Mouse (Mus musculus) heart, embryonic 12.5 days (tissue): ENCODE measurements at regions not wholly inside any gene's neighbourhood (a gene's known extent, or its start where the extent isn't known, plus 50 kb on each side); places are given as distances from the start of the nearest gene placed in this dataset.

Source experiments
- ATAC-seq: fragments of 200-750 bp; cut with Nextera tagmentation; 2 replicates; pipeline ENCODE4 v1.8.0; 2017; ENCODE audit warnings: moderate TSS enrichment, moderate library complexity; ENCODE audit not compliant: insufficient number of reproducible peaks, low FRiP score
- H3K27ac ChIP-seq: fragments of 300-500 bp; sonication (generic); 2 replicates; pipeline ENCODE4 v1.5.1; 2016; ENCODE audit warnings: mild to moderate bottlenecking, moderate library complexity; ENCODE audit not compliant: poor library complexity, severe bottlenecking
- H3K27me3 ChIP-seq: fragments of 300-500 bp; sonication (generic); replicated peaks from 2 replicates; pipeline ENCODE4 v1.6.1; 2016; ENCODE audit warnings: mild to moderate bottlenecking, moderate library complexity
- H3K36me3 ChIP-seq: fragments of 300-500 bp; sonication (generic); 2 replicates; pipeline ENCODE4 v1.6.1; 2016; ENCODE audit warnings: mild to moderate bottlenecking, moderate library complexity
- H3K4me1 ChIP-seq: fragments of 300-500 bp; sonication (generic); replicated peaks from 2 replicates; pipeline ENCODE4 v1.6.1; 2016; ENCODE audit warnings: mild to moderate bottlenecking
- H3K4me2 ChIP-seq: fragments of 300-500 bp; sonication (generic); 2 replicates; pipeline ENCODE4 v1.6.1; 2016; ENCODE audit warnings: mild to moderate bottlenecking, moderate library complexity
- H3K4me3 ChIP-seq: fragments of 300-500 bp; sonication (generic); 2 replicates; pipeline ENCODE4 v1.5.1; 2016; ENCODE audit warnings: mild to moderate bottlenecking
- H3K9ac ChIP-seq: fragments of 300-500 bp; sonication (generic); 2 replicates; pipeline ENCODE4 v1.6.1; 2016; ENCODE audit warnings: mild to moderate bottlenecking, moderate library complexity
- H3K9me3 ChIP-seq: fragments of 300-500 bp; sonication (generic); replicated peaks from 2 replicates; pipeline ENCODE4 v1.6.1; 2016; ENCODE audit warnings: mild to moderate bottlenecking, moderate library complexity
- WGBS: fragments of 180-500 bp; shearing (Covaris S2); methylation state at CpG from one replicate; pipeline ENCODE4 v1.1.7; 2016; 5-methylcytosine and 5-hydroxymethylcytosine counted together

- H3K4me2 ChIP-seq = no peak overlapping the region
- H3K27ac ChIP-seq = no peak overlapping the region
- H3K4me3 ChIP-seq = no peak overlapping the region
- no peaks in the 10 kb centered on the region for H3K9me3 ChIP-seq
- no peak overlapping the region for H3K9ac ChIP-seq
- H3K4me1 ChIP-seq = no peaks in the 10 kb centered on the region
- H3K36me3 ChIP-seq = no peaks in the 10 kb centered on the region
- ATAC-seq = no peak
- no peaks in the 10 kb centered on the region for H3K27me3 ChIP-seq
These were observed 217.8 kb downstream of the Rsl24d1 start for GRCm38 (mm10) chr9:73331066-73331465.

DNA sequence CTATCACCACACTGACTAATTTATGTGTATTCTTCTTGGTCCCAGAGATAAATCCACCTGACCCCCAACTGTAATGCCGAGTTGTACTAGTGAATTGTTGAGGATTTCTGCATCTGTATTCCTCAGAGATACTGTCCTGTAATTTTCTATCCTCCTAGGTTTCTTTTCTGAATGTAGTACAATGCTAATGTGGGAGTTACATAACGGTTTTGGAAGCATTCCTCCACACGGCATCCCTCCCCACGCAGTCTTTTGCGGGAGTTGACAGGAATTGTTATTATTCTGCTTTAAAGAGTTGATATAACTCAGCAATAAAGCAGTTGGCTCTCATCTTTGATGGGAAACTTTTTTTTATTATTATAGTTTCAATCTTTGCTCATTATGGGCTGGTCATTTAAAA lies 222.8 kb downstream of the Rsl24d1 start:
- no peaks in the 10 kb centered on the region for H3K4me1 ChIP-seq
- H3K27me3 ChIP-seq = no peaks in the 10 kb centered on the region
- no peaks in the 10 kb centered on the region for H3K36me3 ChIP-seq
- no peak overlapping the region for H3K27ac ChIP-seq
- peaks cover 5% of the 10 kb centered on the region; the same call in 1 of the 2 replicates for H3K9me3 ChIP-seq
- no peak for ATAC-seq
- no peak overlapping the region for H3K9ac ChIP-seq
- H3K4me2 ChIP-seq = no peak overlapping the region
- H3K4me3 ChIP-seq = no peak overlapping the region
- 77% methylated on average over 5 of the region's 5 CpGs for WGBS

GRCm38 (mm10) chr9:73337045-73337740 lies 224.0 kb downstream of the Rsl24d1 start:
- Histone ChIP-seq H3K9me3 (peaks cover 14% of the 10 kb centered on the region), H3K36me3 (no peaks in the 10 kb centered on the region), H3K4me3 (no peak overlapping the region), H3K27ac (no peak overlapping the region), H3K27me3 (no peaks in the 10 kb centered on the region), H3K4me2 (no peak overlapping the region), H3K4me1 (no peaks in the 10 kb centered on the region), H3K9ac (no peak overlapping the region)
- 51% methylated on average over 2 of the region's 2 CpGs for WGBS
- no peak for ATAC-seq

- no peaks in the 10 kb centered on the region for H3K9me3 ChIP-seq
- no peak for ATAC-seq
- no peak overlapping the region for H3K4me3 ChIP-seq
- no peak overlapping the region for H3K27ac ChIP-seq
- H3K4me1 ChIP-seq = no peaks in the 10 kb centered on the region
- no peaks in the 10 kb centered on the region for H3K36me3 ChIP-seq
- no peak overlapping the region for H3K9ac ChIP-seq
- H3K27me3 ChIP-seq = no peaks in the 10 kb centered on the region
- no peak overlapping the region for H3K4me2 ChIP-seq
- WGBS = 72% methylated on average over 5 of the region's 5 CpGs
These were observed 242.7 kb downstream of the Rsl24d1 start for GRCm38 (mm10) chr9:73355876-73356275.

DNA sequence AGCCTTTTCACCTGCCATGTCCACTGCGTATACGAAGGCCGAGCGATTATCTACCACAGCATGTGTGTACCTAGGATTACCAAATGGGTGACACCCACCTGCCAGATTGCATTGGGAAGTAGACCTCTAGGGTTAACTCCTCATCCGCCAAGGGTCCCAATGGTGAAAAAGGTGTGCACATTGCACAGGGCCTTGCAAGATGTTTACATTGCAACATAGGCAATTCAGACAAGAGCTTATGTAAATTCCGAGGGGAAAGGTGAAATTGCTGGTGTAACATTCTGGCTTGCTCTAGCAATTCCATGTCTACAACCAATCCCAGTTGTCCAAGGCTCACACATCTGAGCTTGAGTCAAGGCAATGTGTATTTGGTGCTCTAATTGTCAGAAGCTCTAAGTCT lies 245.7 kb downstream of the Rsl24d1 start:
- no peaks in the 10 kb centered on the region for H3K27me3 ChIP-seq
- 86% methylated on average over 6 of the region's 6 CpGs for WGBS
- H3K4me1 ChIP-seq = no peaks in the 10 kb centered on the region
- no peak for ATAC-seq
- H3K9ac ChIP-seq = no peak overlapping the region
- H3K27ac ChIP-seq = no peak overlapping the region
- H3K9me3 ChIP-seq = no peaks in the 10 kb centered on the region
- H3K4me3 ChIP-seq = no peak overlapping the region
- H3K36me3 ChIP-seq = no peaks in the 10 kb centered on the region
- no peak overlapping the region for H3K4me2 ChIP-seq

DNA sequence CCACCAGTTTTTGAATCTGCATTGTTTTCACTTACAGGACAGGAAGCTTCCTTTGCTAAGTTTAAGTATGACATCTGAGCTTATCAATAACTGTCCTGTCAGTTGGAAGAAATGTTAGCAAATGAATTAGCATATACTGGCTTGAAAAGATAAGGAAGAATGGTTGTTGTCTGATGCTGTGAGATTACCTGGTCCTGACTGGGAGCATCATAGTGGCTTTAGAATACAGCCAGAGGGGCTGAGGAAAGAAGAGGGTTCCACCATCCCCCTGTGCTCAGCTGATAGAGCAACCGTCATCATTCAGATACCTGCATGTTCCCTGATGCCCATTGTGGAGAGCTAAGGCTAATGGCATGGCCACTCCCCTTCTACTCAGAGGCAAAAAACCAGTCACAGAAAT lies 267.5 kb downstream of the Rsl24d1 start:
- 0 out of 2 replicates have a peak, but pooled peaks cover 5% of the 10 kb centered on the region for H3K9me3 ChIP-seq
- 65% methylated on average over 1 of the region's 1 CpGs for WGBS
- no peak overlapping the region for H3K9ac ChIP-seq
- no peaks in the 10 kb centered on the region for H3K27me3 ChIP-seq
- no peak overlapping the region for H3K27ac ChIP-seq
- no peak overlapping the region for H3K4me3 ChIP-seq
- ATAC-seq = no peak
- no peak overlapping the region for H3K4me2 ChIP-seq
- no peaks in the 10 kb centered on the region for H3K4me1 ChIP-seq
- no peaks in the 10 kb centered on the region for H3K36me3 ChIP-seq

DNA sequence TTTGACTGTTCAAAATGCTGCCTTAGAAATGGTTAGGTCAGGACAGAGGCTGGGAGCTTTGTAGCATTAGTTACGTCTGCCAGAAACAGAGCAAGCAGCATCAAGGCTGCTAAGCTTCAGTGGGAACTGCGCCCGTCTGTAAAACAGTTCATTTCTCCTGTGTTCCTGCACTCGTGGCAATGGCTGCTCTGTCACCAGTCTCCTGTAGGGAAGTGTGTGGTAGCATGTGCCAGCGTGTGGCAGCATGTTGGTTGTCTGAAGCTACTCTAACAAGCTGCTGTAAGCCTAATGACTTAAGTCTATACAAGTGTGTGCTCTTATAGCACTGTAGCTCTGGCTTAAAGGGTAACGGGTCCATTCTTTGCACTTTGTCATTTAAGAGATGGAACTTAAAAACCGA lies 278.8 kb downstream of the Rsl24d1 start:
- no peaks in the 10 kb centered on the region for H3K4me1 ChIP-seq
- 0 out of 2 replicates have a peak, but pooled peaks cover 3% of the 10 kb centered on the region for H3K9me3 ChIP-seq
- no peaks in the 10 kb centered on the region for H3K27me3 ChIP-seq
- H3K9ac ChIP-seq = no peak overlapping the region
- ATAC-seq = no peak
- 76% methylated on average over 7 of the region's 7 CpGs for WGBS
- no peaks in the 10 kb centered on the region for H3K36me3 ChIP-seq
- no peak overlapping the region for H3K4me3 ChIP-seq
- no peak overlapping the region for H3K4me2 ChIP-seq
- no peak overlapping the region for H3K27ac ChIP-seq

GRCm38 (mm10) chr9:73413367-73413930 lies 300.2 kb downstream of the Rsl24d1 start:
- Histone ChIP-seq H3K4me3 (no peak overlapping the region), H3K4me2 (no peak overlapping the region), H3K9ac (no peak overlapping the region), H3K9me3 (no peaks in the 10 kb centered on the region), H3K36me3 (no peaks in the 10 kb centered on the region), H3K4me1 (no peaks in the 10 kb centered on the region), H3K27ac (no peak overlapping the region), H3K27me3 (no peaks in the 10 kb centered on the region)
- WGBS = 76% methylated on average over 8 of the region's 8 CpGs
- no peak for ATAC-seq

DNA sequence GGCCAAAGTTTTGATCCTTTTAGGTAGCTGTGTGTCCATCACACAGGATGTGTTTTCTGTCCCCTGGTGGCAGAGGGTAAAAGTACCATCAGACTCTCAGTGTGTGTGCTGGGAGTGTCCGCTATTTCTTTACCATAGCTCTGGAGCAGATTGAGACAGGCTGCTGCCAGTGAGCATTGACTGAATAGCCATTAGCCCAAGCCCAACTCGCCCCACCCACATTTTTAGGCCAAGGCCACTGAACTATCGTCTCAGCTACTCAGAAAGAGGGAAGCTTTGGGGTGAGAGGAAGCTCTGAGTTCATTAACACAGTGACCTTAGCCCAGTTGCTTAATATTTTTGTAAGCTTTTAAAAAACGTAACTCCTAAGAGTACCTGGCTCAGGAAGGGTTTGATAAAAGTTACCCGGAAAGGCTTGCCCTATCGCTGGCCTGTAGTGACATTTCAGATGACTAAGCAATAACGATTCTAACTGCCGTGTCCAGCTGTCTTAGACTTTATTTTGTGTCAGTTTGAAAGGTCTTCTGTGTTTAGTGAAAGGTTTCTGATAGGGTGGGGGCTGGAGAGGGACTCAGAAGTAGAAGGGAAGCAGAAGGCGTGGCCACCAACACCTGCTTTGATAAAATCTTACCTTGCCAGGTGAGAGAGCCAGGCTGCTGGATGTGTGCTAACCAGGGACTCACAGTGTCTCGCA lies 303.0 kb downstream of the Rsl24d1 start:
- no peak overlapping the region for H3K9ac ChIP-seq
- H3K36me3 ChIP-seq = no peaks in the 10 kb centered on the region
- WGBS = 80% methylated on average over 10 of the region's 10 CpGs

More for the DNA sequence above, 303.0 kb downstream of the Rsl24d1 start:
- Histone ChIP-seq H3K27ac (no peak overlapping the region), H3K4me3 (no peak overlapping the region), H3K4me1 (no peaks in the 10 kb centered on the region), H3K4me2 (no peak overlapping the region), H3K27me3 (no peaks in the 10 kb centered on the region), H3K9me3 (no peaks in the 10 kb centered on the region)
- ATAC-seq = no peak
